Mouse (Mus musculus) thymus, adult 2 months (tissue): ENCODE results near the gene Shkbp1. TPM values are rescaled to one million over a fixed set of nuclear protein-coding genes. Genes with fewer than 3 reads are reported as not detected.
A peak's percentile ranks its signal among the peaks of the same experiment; 100 is the strongest.

Source experiments
- DNase-seq: peaks from one replicate; pipeline ENCODE4 v3.0.0; 2021
- H3K27ac ChIP-seq: fragments of 200-500 bp; 2 replicates; pipeline ENCODE4 v1.5.1; 2012; ENCODE audit warnings: low read length, control low read depth; ENCODE audit not compliant: control insufficient read depth, insufficient read depth
- H3K27me3 ChIP-seq: fragments of 200-500 bp; 2 replicates; pipeline ENCODE4 v1.6.1; 2012; ENCODE audit warnings: mild to moderate bottlenecking, low read length, moderate library complexity, mixed read lengths; ENCODE audit not compliant: control insufficient read depth, insufficient read depth
- H3K36me3 ChIP-seq: fragments of 200-500 bp; 2 replicates; pipeline ENCODE4 v1.6.1; 2012; ENCODE audit warnings: mild to moderate bottlenecking, low read length, moderate library complexity; ENCODE audit not compliant: control insufficient read depth, insufficient read depth
- H3K4me1 ChIP-seq: fragments of 200-500 bp; replicated peaks from 2 replicates; pipeline ENCODE4 v1.6.1; 2012; ENCODE audit warnings: low read length; ENCODE audit not compliant: control insufficient read depth, insufficient read depth
- H3K4me3 ChIP-seq: fragments of 200-500 bp; 2 replicates; pipeline ENCODE4 v1.5.1; 2012; ENCODE audit warnings: mild to moderate bottlenecking, low read length, control low read depth, moderate library complexity; ENCODE audit not compliant: control insufficient read depth, insufficient read depth
- CTCF ChIP-seq: fragments of 200-500 bp; IDR thresholded peaks from 2 replicates; pipeline ENCODE4 v1.5.1; 2012; ENCODE audit warnings: mild to moderate bottlenecking, control low read depth, low read length, moderate library complexity, borderline replicate concordance; ENCODE audit not compliant: control insufficient read depth, poor library complexity, insufficient read depth; ENCODE audit errors: extremely low read depth
- POLR2A ChIP-seq: fragments of 200-500 bp; IDR thresholded peaks from 2 replicates; pipeline ENCODE4 v1.6.1; 2012; ENCODE audit warnings: mild to moderate bottlenecking, low read length, control low read depth, moderate library complexity; ENCODE audit not compliant: control insufficient read depth, poor library complexity, insufficient read depth; ENCODE audit errors: extremely low read depth
- WGBS: fragments of 180-500 bp; shearing (Covaris S2); methylation state at CpG from one replicate; pipeline ENCODE4 v1.1.7; 2018; 5-methylcytosine and 5-hydroxymethylcytosine counted together
- polyA plus RNA-seq: library from polyadenylated mRNA; depleted of rRNA; stranded (reverse); fragments of >200 nt; gene quantifications from 2 replicates; pipeline ENCODE4 v1.2.3, GENCODE M21; 2012

Shkbp1 gene
- polyA plus RNA-seq, 1 experiment, result 206 TPM

GRCm38 (mm10) chr7:27355261-27355660 is 558 bp downstream of the Shkbp1 start:
- H3K27me3 ChIP-seq, result no peaks in the 10 kb centered on the region
- DNase-seq, result peak; percentile 18
- TF ChIP-seq CTCF, result no peak
- no peak for TF ChIP-seq POLR2A
- H3K36me3 ChIP-seq, result peaks cover 5% of the 10 kb centered on the region; the same call in 1 of the 2 replicates
- H3K27ac ChIP-seq, result no peak overlapping the region
- peak overlapping the region; percentile 93 for H3K4me3 ChIP-seq
- WGBS, result 23% methylated on average over 14 of the region's 14 CpGs
- peaks cover 24% of the 10 kb centered on the region for H3K4me1 ChIP-seq

GRCm38 (mm10) chr7:27354783-27355182 is 1.0 kb downstream of the Shkbp1 start:
- no peaks in the 10 kb centered on the region for H3K27me3 ChIP-seq
- no peak overlapping the region for H3K4me3 ChIP-seq
- peaks cover 5% of the 10 kb centered on the region; the same call in 1 of the 2 replicates for H3K36me3 ChIP-seq
- no peak for DNase-seq
- H3K4me1 ChIP-seq, result peaks cover 24% of the 10 kb centered on the region
- TF ChIP-seq CTCF (no peak), POLR2A (no peak)
- H3K27ac ChIP-seq, result no peak overlapping the region
- WGBS, result 79% methylated on average over 4 of the region's 4 CpGs

- DNase-seq, result no peak
- WGBS, result 84% methylated on average over 6 of the region's 6 CpGs
- peaks cover 5% of the 10 kb centered on the region; the same call in 1 of the 2 replicates for H3K36me3 ChIP-seq
- H3K27ac ChIP-seq, result no peak overlapping the region
- no peaks in the 10 kb centered on the region for H3K27me3 ChIP-seq
- H3K4me3 ChIP-seq, result no peak overlapping the region
- no peak for TF ChIP-seq CTCF
- H3K4me1 ChIP-seq, result peaks cover 24% of the 10 kb centered on the region
Observed at GRCm38 (mm10) chr7:27354144-27354543, 1.7 kb downstream of the Shkbp1 start.

GRCm38 (mm10) chr7:27345444-27345843 is 10.4 kb downstream of the Shkbp1 start:
- no peak for TF ChIP-seq POLR2A
- TF ChIP-seq CTCF, result no peak
- Histone ChIP-seq H3K4me3 (no peak overlapping the region), H3K4me1 (no peaks in the 10 kb centered on the region), H3K27me3 (no peaks in the 10 kb centered on the region), H3K36me3 (peaks cover 11% of the 10 kb centered on the region), H3K27ac (no peak overlapping the region)
- DNase-seq, result no peak
- 86% methylated on average over 6 of the region's 6 CpGs for WGBS

- TF ChIP-seq CTCF, result peak; percentile 48; the same call in 1 of the 2 replicates
- no peak for TF ChIP-seq POLR2A
- no peak overlapping the region for H3K27ac ChIP-seq
- H3K36me3 ChIP-seq, result peaks cover 9% of the 10 kb centered on the region; the same call in 1 of the 2 replicates
- no peak for DNase-seq
- no peak overlapping the region for H3K4me3 ChIP-seq
- peaks cover 4% of the 10 kb centered on the region; the same call in 1 of the 2 replicates for H3K27me3 ChIP-seq
- WGBS, result 66% methylated on average over 4 of the region's 4 CpGs
- H3K4me1 ChIP-seq, result peaks cover 3% of the 10 kb centered on the region; the same call in 1 of the 2 replicates
Observed at GRCm38 (mm10) chr7:27342595-27342994, 13.2 kb downstream of the Shkbp1 start.

GRCm38 (mm10) chr7:27339519-27339918 is 16.3 kb downstream of the Shkbp1 start:
- Histone ChIP-seq H3K27me3 (peaks cover 18% of the 10 kb centered on the region), H3K4me1 (peaks cover 3% of the 10 kb centered on the region; the same call in 1 of the 2 replicates), H3K4me3 (no peak overlapping the region), H3K27ac (no peak overlapping the region), H3K36me3 (0 out of 2 replicates have a peak, but pooled peaks cover 4% of the 10 kb centered on the region)
- 46% methylated on average over 7 of the region's 7 CpGs for WGBS
- DNase-seq, result no peak
- TF ChIP-seq CTCF (no peak), POLR2A (no peak)

GRCm38 (mm10) chr7:27339114-27339513 is 16.7 kb downstream of the Shkbp1 start:
- Histone ChIP-seq H3K27me3 (peaks cover 22% of the 10 kb centered on the region), H3K4me1 (peaks cover 3% of the 10 kb centered on the region; the same call in 1 of the 2 replicates), H3K36me3 (0 out of 2 replicates have a peak, but pooled peaks cover 4% of the 10 kb centered on the region), H3K27ac (no peak overlapping the region), H3K4me3 (no peak overlapping the region)
- TF ChIP-seq CTCF (no peak), POLR2A (no peak)
- WGBS, result 91% methylated on average over 4 of the region's 4 CpGs
- DNase-seq, result no peak
